Mouse (Mus musculus): Measurements from ENCODE around the gene Olfr623. TPM values are rescaled to one million over a fixed set of nuclear protein-coding genes. Genes with fewer than 3 reads are reported as not detected.

Gene Olfr623
- polyA plus RNA-seq, 1 experiment from 2014 or later: not detected

- no peak within 1 kb of the TSS for H3K4me3 ChIP-seq (ENCODE audit: low read depth, low read length)
- H3K4me1 ChIP-seq (ENCODE audit: control insufficient read depth, insufficient read depth, low read length): no peaks in the 10 kb centered on the region
- H3K9me3 ChIP-seq (replicated peaks; ENCODE audit: control insufficient read depth, low read length): no peaks in the 10 kb centered on the region
- 80% methylated on average over 2 of the region's 2 CpGs for WGBS
- H3K36me3 ChIP-seq (replicated peaks; ENCODE audit: control insufficient read depth, insufficient read depth, low read depth, low read length): no peaks in the 10 kb centered on the region
- no peak within 1 kb of the TSS for H3K4me2 ChIP-seq (ENCODE audit: low read depth, low read length)
- no peak for ATAC-seq (replicated peaks; ENCODE audit: insufficient number of reproducible peaks, low FRiP score, low TSS enrichment, low read depth)
- H3K27ac ChIP-seq (replicated peaks; ENCODE audit: low read depth, low read length): no peak within 1 kb of the TSS
- no peaks in the 10 kb centered on the region for H3K27me3 ChIP-seq (ENCODE audit: control insufficient read depth, insufficient read depth, low read length)
- no peak within 1 kb of the TSS for H3K9ac ChIP-seq (replicated peaks; ENCODE audit: low read length)
- DNase-seq (ENCODE audit: low spot score): no peak
These were observed 51.1 kb downstream of the Olfr623 start, which contains the start of gene Olfr620 for GRCm38 (mm10) chr7:103612434-103612833. Gene Olfr620, minus strand, starts transcription at chr7:103612534.

Other genes with a start within 250 kb of the Olfr623 start
- not detected in 2 replicates for gene Usp17lc, start 248.6 kb downstream of the Olfr623 start, polyA plus RNA-seq (2014; fragmentation: Nextera tagmentation; extraction: Ambion mirVana)
- gene Olfr605, start 218.3 kb downstream of the Olfr623 start, polyA plus RNA-seq (2014; fragmentation: Nextera tagmentation; extraction: Ambion mirVana): not detected in 2 replicates
- gene Olfr606, start 214.7 kb downstream of the Olfr623 start, polyA plus RNA-seq (2014; fragmentation: Nextera tagmentation; extraction: Ambion mirVana): not detected in 2 replicates
- not detected in 2 replicates for gene Olfr607, start 199.5 kb downstream of the Olfr623 start, polyA plus RNA-seq (2014; fragmentation: Nextera tagmentation; extraction: Ambion mirVana)
- not detected in 2 replicates for gene Olfr608, start 193.8 kb downstream of the Olfr623 start, polyA plus RNA-seq (2014; fragmentation: Nextera tagmentation; extraction: Ambion mirVana)
- not detected in 2 replicates for gene Olfr609, start 165.6 kb downstream of the Olfr623 start, polyA plus RNA-seq (2014; fragmentation: Nextera tagmentation; extraction: Ambion mirVana)
- gene Olfr610, start 151.6 kb downstream of the Olfr623 start, polyA plus RNA-seq (2014; fragmentation: Nextera tagmentation; extraction: Ambion mirVana): not detected in 2 replicates
- not detected in 2 replicates for gene Olfr611, start 142.9 kb downstream of the Olfr623 start, polyA plus RNA-seq (2014; fragmentation: Nextera tagmentation; extraction: Ambion mirVana)
- gene Olfr612, start 121.0 kb downstream of the Olfr623 start, polyA plus RNA-seq (2014; fragmentation: Nextera tagmentation; extraction: Ambion mirVana): not detected in 2 replicates
- gene Olfr613, start 115.6 kb downstream of the Olfr623 start, polyA plus RNA-seq (2014; fragmentation: Nextera tagmentation; extraction: Ambion mirVana): not detected in 2 replicates
- gene Olfr615, start 107.6 kb downstream of the Olfr623 start, polyA plus RNA-seq (2014; fragmentation: Nextera tagmentation; extraction: Ambion mirVana): not detected in 2 replicates
- not detected in 2 replicates for gene Olfr616, start 94.6 kb downstream of the Olfr623 start, polyA plus RNA-seq (2014; fragmentation: Nextera tagmentation; extraction: Ambion mirVana)
- not detected in 2 replicates for gene Olfr617, start 90.6 kb downstream of the Olfr623 start, polyA plus RNA-seq (2014; fragmentation: Nextera tagmentation; extraction: Ambion mirVana)
- gene Olfr618, start 73.6 kb downstream of the Olfr623 start, polyA plus RNA-seq (2014; fragmentation: Nextera tagmentation; extraction: Ambion mirVana): not detected in 2 replicates
- not detected in 2 replicates for gene Olfr619, start 63.1 kb downstream of the Olfr623 start, polyA plus RNA-seq (2014; fragmentation: Nextera tagmentation; extraction: Ambion mirVana)
- not detected in 2 replicates for gene Olfr620, start 51.2 kb downstream of the Olfr623 start, polyA plus RNA-seq (2014; fragmentation: Nextera tagmentation; extraction: Ambion mirVana)
- gene Olfr622, start 21.0 kb downstream of the Olfr623 start, polyA plus RNA-seq (2014; fragmentation: Nextera tagmentation; extraction: Ambion mirVana): not detected in 2 replicates
- 0.03 and 0.08 TPM in 2 replicates for gene Olfr624, start 7.5 kb upstream of the Olfr623 start, polyA plus RNA-seq (2014; fragmentation: Nextera tagmentation; extraction: Ambion mirVana)
- gene Olfr625-ps1, start 19.0 kb upstream of the Olfr623 start, polyA plus RNA-seq (2014; fragmentation: Nextera tagmentation; extraction: Ambion mirVana): not detected in 2 replicates
- not detected in 2 replicates for gene Olfr243, start 51.0 kb upstream of the Olfr623 start, polyA plus RNA-seq (2014; fragmentation: Nextera tagmentation; extraction: Ambion mirVana)
- not detected in 2 replicates for gene Olfr628, start 66.7 kb upstream of the Olfr623 start, polyA plus RNA-seq (2014; fragmentation: Nextera tagmentation; extraction: Ambion mirVana)
- not detected in 2 replicates for gene Olfr629, start 81.2 kb upstream of the Olfr623 start, polyA plus RNA-seq (2014; fragmentation: Nextera tagmentation; extraction: Ambion mirVana)
- not detected in 2 replicates for gene Olfr630, start 93.6 kb upstream of the Olfr623 start, polyA plus RNA-seq (2014; fragmentation: Nextera tagmentation; extraction: Ambion mirVana)
- not detected in 2 replicates for gene Olfr69, start 107.9 kb upstream of the Olfr623 start, polyA plus RNA-seq (2014; fragmentation: Nextera tagmentation; extraction: Ambion mirVana)
- not detected in 2 replicates for gene Olfr68, start 116.0 kb upstream of the Olfr623 start, polyA plus RNA-seq (2014; fragmentation: Nextera tagmentation; extraction: Ambion mirVana)
- not detected in 2 replicates for gene Olfr67, start 128.1 kb upstream of the Olfr623 start, polyA plus RNA-seq (2014; fragmentation: Nextera tagmentation; extraction: Ambion mirVana)
- 629 and 683 TPM in 2 replicates for gene Hbb-bt, start 150.3 kb upstream of the Olfr623 start, polyA plus RNA-seq (2014; fragmentation: Nextera tagmentation; extraction: Ambion mirVana)
- 224 and 252 TPM in 2 replicates for gene Hbb-bs, start 164.4 kb upstream of the Olfr623 start, polyA plus RNA-seq (2014; fragmentation: Nextera tagmentation; extraction: Ambion mirVana)
- not detected in 2 replicates for gene Hbb-bh2, start 176.8 kb upstream of the Olfr623 start, polyA plus RNA-seq (2014; fragmentation: Nextera tagmentation; extraction: Ambion mirVana)
- gene Hbb-bh1, start 179.5 kb upstream of the Olfr623 start, polyA plus RNA-seq (2014; fragmentation: Nextera tagmentation; extraction: Ambion mirVana): 2,335 TPM in 2 replicates
- gene Hbb-y, start 189.5 kb upstream of the Olfr623 start, polyA plus RNA-seq (2014; fragmentation: Nextera tagmentation; extraction: Ambion mirVana): 9,508 and 10,275 TPM in 2 replicates
- not detected in 2 replicates for gene Olfr66, start 222.6 kb upstream of the Olfr623 start, polyA plus RNA-seq (2014; fragmentation: Nextera tagmentation; extraction: Ambion mirVana)
- not detected in 2 replicates for gene Olfr64, start 230.8 kb upstream of the Olfr623 start, polyA plus RNA-seq (2014; fragmentation: Nextera tagmentation; extraction: Ambion mirVana)
- not detected in 2 replicates for gene Olfr65, start 239.8 kb upstream of the Olfr623 start, polyA plus RNA-seq (2014; fragmentation: Nextera tagmentation; extraction: Ambion mirVana)

Measured in embryonic facial prominence, embryonic 11.5 days (tissue).